Comparison of ENCODE assay signal across 7 mouse cellular contexts in genomic region chr3:64949307-64949706, GRCm38 (mm10).
A peak's percentile ranks its signal among the peaks of the same experiment; 100 is the strongest.
DNase-seq lines count a peak whose midpoint lies in the region; ATAC-seq and TF ChIP-seq lines count a peak whose summit lies in the region.

No protein-coding gene starts in this region.

- H3K4me3 ChIP-seq in layer of hippocampus, adult 2 months: peak overlapping the region; percentile 47
- peak overlapping the region; percentile 34 for H3K4me3 ChIP-seq in forebrain, embryonic 13.5 days
- peak overlapping the region; percentile 41 for H3K4me3 ChIP-seq in midbrain, embryonic 13.5 days (replicated peaks)

- no peak for TF ChIP-seq CTCF in layer of hippocampus, adult 2 months (conservative IDR thresholded peaks at IDR 0.05)

- peak overlapping the region; percentile 61 for H3K4me2 ChIP-seq in forebrain, embryonic 13.5 days
- peak overlapping the region; percentile 70 for H3K4me2 ChIP-seq in midbrain, embryonic 13.5 days (replicated peaks)

- 0 out of 2 replicates have a peak, but pooled peaks cover 6% of the 10 kb centered on the region for H3K4me1 ChIP-seq in forebrain, embryonic 13.5 days
- H3K4me1 ChIP-seq in midbrain, embryonic 13.5 days (replicated peaks): peaks cover 7% of the 10 kb centered on the region

- peaks cover 4% of the 10 kb centered on the region; the same call in 1 of the 2 replicates for H3K27me3 ChIP-seq in forebrain, embryonic 13.5 days
- H3K27me3 ChIP-seq in midbrain, embryonic 13.5 days: peaks cover 3% of the 10 kb centered on the region; the same call in 1 of the 2 replicates

- DNase-seq in layer of hippocampus, adult 2 months (ENCODE audit: low spot score in 2 of 2): no peak
- no peak for DNase-seq in layer of hippocampus, adult 9-11 months
- peak; percentile 25 to 49 for DNase-seq in cerebellum, postnatal 14 days
- no peak for DNase-seq in left cerebral cortex, adult 11 months (ENCODE audit: low spot score)
- DNase-seq in frontal cortex, postnatal 10 days (ENCODE audit: low spot score in 2 of 2): no peak

- no peaks in the 10 kb centered on the region for H3K36me3 ChIP-seq in forebrain, embryonic 13.5 days (ENCODE audit: poor library complexity, severe bottlenecking)
- H3K36me3 ChIP-seq in midbrain, embryonic 13.5 days: no peaks in the 10 kb centered on the region

- no peak for ATAC-seq in forebrain, embryonic 13.5 days
- 0 out of 2 replicates have a peak, but pooled peaks have one; percentile 37 for ATAC-seq in midbrain, embryonic 13.5 days

- peak overlapping the region; percentile 58 for H3K9ac ChIP-seq in forebrain, embryonic 13.5 days
- H3K9ac ChIP-seq in midbrain, embryonic 13.5 days (replicated peaks): peak overlapping the region; percentile 66

- H3K27ac ChIP-seq in layer of hippocampus, adult 2 months: no peak overlapping the region
- H3K27ac ChIP-seq in forebrain, embryonic 13.5 days: no peak overlapping the region
- H3K27ac ChIP-seq in midbrain, embryonic 13.5 days: no peak overlapping the region

- H3K9me3 ChIP-seq in forebrain, embryonic 13.5 days (replicated peaks): no peaks in the 10 kb centered on the region
- no peaks in the 10 kb centered on the region for H3K9me3 ChIP-seq in midbrain, embryonic 13.5 days

- 9% methylated on average over 16 of the region's 16 CpGs for WGBS in forebrain, embryonic 13.5 days
- WGBS in midbrain, embryonic 13.5 days: 9% methylated on average over 16 of the region's 16 CpGs

Comparison
In these comparisons a context has a peak if more than half of its experiments do, and no peak if none do; other contexts are left out.
1. DNase-seq: peak in cerebellum, postnatal 14 days (2 of 2); none in layer of hippocampus, adult 2 months (0 of 2), layer of hippocampus, adult 9-11 months (single experiment), left cerebral cortex, adult 11 months (single experiment) and frontal cortex, postnatal 10 days (0 of 2).
2. Peak in every context shown above with its lines, with median percentiles within 50 percentile points of each other: H3K4me3 ChIP-seq.